Mouse (Mus musculus) cerebellum, postnatal 25 days (tissue): Measurements from ENCODE around the gene Slc2a3.

Source experiments
- DNase-seq, 2 experiments: peaks; one replicate each; pipeline ENCODE4 v3.0.0; 2021; ENCODE audit warnings: mixed read lengths in 2 of 2

Gene Slc2a3

GRCm38 (mm10) chr6:122801301-122801800 lies at the start of gene Slc2a3:
Slc2a3 (minus strand) TSS chr6:122801640.
- peak; percentile 79 to 81 for DNase-seq

GRCm38 (mm10) chr6:122843759-122844158 lies 42.3 kb upstream of the Slc2a3 start:
- no peak for DNase-seq

GRCm38 (mm10) chr6:122837539-122837938 lies 36.1 kb upstream of the Slc2a3 start:
- DNase-seq, result no peak

- no peak for DNase-seq
These were observed 35.5 kb upstream of the Slc2a3 start for GRCm38 (mm10) chr6:122836974-122837373.

GRCm38 (mm10) chr6:122834365-122834764 lies 32.9 kb upstream of the Slc2a3 start:
- peak; percentile 16 to 53 for DNase-seq

GRCm38 (mm10) chr6:122832880-122833279 lies 31.4 kb upstream of the Slc2a3 start:
- DNase-seq, result no peak

- DNase-seq, result peak; percentile 31 to 61
These were observed 26.6 kb upstream of the Slc2a3 start for GRCm38 (mm10) chr6:122828086-122828485.

GRCm38 (mm10) chr6:122825923-122826742 lies 24.7 kb upstream of the Slc2a3 start:
- peak; percentile 79 to 84 for DNase-seq

- peak in 1 of 2 experiments; percentile 10 for DNase-seq
These were observed 23.7 kb upstream of the Slc2a3 start for GRCm38 (mm10) chr6:122825166-122825565.

GRCm38 (mm10) chr6:122824086-122824485 lies 22.6 kb upstream of the Slc2a3 start:
- peak; percentile 55 to 68 for DNase-seq

GRCm38 (mm10) chr6:122821822-122822221 lies 20.4 kb upstream of the Slc2a3 start:
- peak in 1 of 2 experiments; percentile 10 for DNase-seq

- DNase-seq, result peak in 1 of 2 experiments; percentile 27
These were observed 19.6 kb upstream of the Slc2a3 start for GRCm38 (mm10) chr6:122820799-122821650.

- DNase-seq, result peak in 1 of 2 experiments; percentile 48
These were observed 18.8 kb upstream of the Slc2a3 start for GRCm38 (mm10) chr6:122820071-122820798.

GRCm38 (mm10) chr6:122819306-122820070 lies 18.0 kb upstream of the Slc2a3 start, which contains the start of gene Foxj2:
Foxj2 (plus strand) TSS chr6:122819914.
- peak; percentile 86 to 89 for DNase-seq

GRCm38 (mm10) chr6:122813640-122814039 lies 12.2 kb upstream of the Slc2a3 start:
- no peak for DNase-seq

GRCm38 (mm10) chr6:122812716-122813115 lies 11.3 kb upstream of the Slc2a3 start:
- DNase-seq, result no peak

- DNase-seq, result peak; percentile 54 to 62
These were observed 10.5 kb upstream of the Slc2a3 start for GRCm38 (mm10) chr6:122811771-122812600.

GRCm38 (mm10) chr6:122811280-122811652 lies 9.8 kb upstream of the Slc2a3 start:
- peak; percentile 94 to 95 for DNase-seq

- peak; percentile 96 to 97 for DNase-seq
These were observed 9.3 kb upstream of the Slc2a3 start for GRCm38 (mm10) chr6:122810615-122811279.

- no peak for DNase-seq
These were observed 8.7 kb upstream of the Slc2a3 start for GRCm38 (mm10) chr6:122810022-122810614.
